Mouse (Mus musculus) T-cell, adult 2 months (primary cell): ENCODE measurements around the gene Fyb2.

ENCODE experiments used
- DNase-seq: peaks from one replicate; pipeline ENCODE4 v3.0.0; 2022; ENCODE audit warnings: low spot score

Gene Fyb2

GRCm38 (mm10) chr4:105007360-105008018, 94.2 kb downstream of the Fyb2 start:
- DNase-seq: no peak

- no peak for DNase-seq
Observed at GRCm38 (mm10) chr4:105013718-105014117, 100.5 kb downstream of the Fyb2 start.

GRCm38 (mm10) chr4:105015496-105015895, 102.2 kb downstream of the Fyb2 start:
- no peak for DNase-seq

GRCm38 (mm10) chr4:105016006-105016613, 102.9 kb downstream of the Fyb2 start:
- DNase-seq: no peak

GRCm38 (mm10) chr4:105027278-105027677, 114.0 kb downstream of the Fyb2 start:
- DNase-seq: no peak

GRCm38 (mm10) chr4:105031104-105031503, 117.8 kb downstream of the Fyb2 start:
- no peak for DNase-seq

GRCm38 (mm10) chr4:105033153-105033552, 119.9 kb downstream of the Fyb2 start:
- DNase-seq: no peak

GRCm38 (mm10) chr4:105034259-105034658, 121.0 kb downstream of the Fyb2 start:
- DNase-seq: no peak

GRCm38 (mm10) chr4:105050041-105050440, 136.8 kb downstream of the Fyb2 start:
- no peak for DNase-seq

- DNase-seq: no peak
Observed at GRCm38 (mm10) chr4:105051291-105051690, 138.0 kb downstream of the Fyb2 start.
